Mouse (Mus musculus): ENCODE data around the gene Fbrsl1.

DNA sequence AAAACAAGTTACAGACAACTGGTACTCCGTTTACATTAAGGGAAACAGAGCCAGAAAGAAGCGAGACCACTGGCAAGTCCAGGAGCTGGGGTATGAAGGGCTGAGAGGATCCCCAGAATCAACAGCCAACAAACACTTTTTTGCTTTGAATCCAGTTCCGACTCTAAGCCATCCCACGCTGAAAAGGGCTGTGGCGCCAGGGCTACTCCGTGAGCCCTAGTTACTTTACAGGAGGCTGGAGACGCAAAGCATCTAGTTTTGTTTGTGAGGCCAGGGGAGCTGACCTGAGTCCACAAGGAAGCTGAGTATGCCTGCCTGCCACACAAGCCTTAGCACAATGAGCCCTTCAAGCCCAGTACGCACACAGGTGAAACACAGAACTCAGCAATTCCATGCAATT is 61.0 kb downstream of the Fbrsl1 start:
- TF ChIP-seq POLR2A (IDR thresholded peaks at IDR 0.05; ENCODE audit: insufficient read depth, low read depth, low read length) = no peak
- TF ChIP-seq CTCF (IDR thresholded peaks at IDR 0.05) = no peak

Data from heart, adult 2 months (tissue).